Mouse (Mus musculus): ENCODE data around the gene Tifab. TPM values are rescaled to one million over a fixed set of nuclear protein-coding genes. Genes with fewer than 3 reads are reported as not detected.
A peak's percentile ranks its signal among the peaks of the same experiment; 100 is the strongest.

The Tifab gene
- polyA plus RNA-seq (2016; fragmentation: Nextera tagmentation; extraction: Ambion mirVana), result 1.2 and 1.4 TPM in 2 replicates

- DNase-seq (ENCODE audit: low spot score), result no peak
- Histone ChIP-seq H3K4me1 (replicated peaks) (no peaks in the 10 kb centered on the region), H3K9me3 (no peaks in the 10 kb centered on the region), H3K4me3 (no peak within 1 kb of the TSS), H3K27ac (no peak within 1 kb of the TSS), H3K36me3 (no peaks in the 10 kb centered on the region), H3K27me3 (ENCODE audit: insufficient read depth, poor library complexity, severe bottlenecking) (no peaks in the 10 kb centered on the region)
- WGBS, result 90% methylated on average over 16 of the region's 16 CpGs
These were observed at the start of gene Tifab for GRCm38 (mm10) chr13:56178416-56179035. Tifab (minus strand) TSS chr13:56178885.

GRCm38 (mm10) chr13:56226175-56226954, 47.7 kb upstream of the Tifab start:
- 16% methylated on average over 10 of the region's 10 CpGs for WGBS
- Histone ChIP-seq H3K27ac (peak overlapping the region; percentile 62; the same call in 1 of the 2 replicates), H3K27me3 (ENCODE audit: insufficient read depth, poor library complexity, severe bottlenecking) (peaks cover 97% of the 10 kb centered on the region), H3K36me3 (no peaks in the 10 kb centered on the region), H3K9me3 (no peaks in the 10 kb centered on the region), H3K4me1 (replicated peaks) (peaks cover 67% of the 10 kb centered on the region), H3K4me3 (no peak overlapping the region)
- DNase-seq (ENCODE audit: low spot score), result no peak

DNA sequence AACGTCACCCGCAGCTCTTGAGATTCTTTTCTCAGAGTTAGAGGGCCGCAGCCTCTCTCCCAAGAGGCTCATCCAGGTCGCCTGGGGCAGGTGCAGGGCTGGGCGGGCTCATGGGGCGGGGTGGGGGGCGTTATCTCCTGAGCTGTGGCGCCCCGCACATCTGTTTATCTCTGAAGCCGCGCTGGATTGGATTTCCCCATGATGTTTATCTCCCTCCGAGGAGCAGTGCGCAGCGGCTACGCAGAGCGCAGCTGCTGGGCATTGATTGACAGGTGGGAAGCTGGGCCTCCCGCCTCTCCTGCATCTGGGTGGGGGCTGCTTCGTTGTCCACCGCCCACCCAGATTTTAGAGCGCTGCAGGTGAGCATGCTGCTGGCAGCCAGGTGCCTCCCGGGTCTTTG, 44.9 kb upstream of the Tifab start:
- WGBS, result 1% methylated on average over 21 of the region's 21 CpGs
- Histone ChIP-seq H3K4me3 (peak overlapping the region; percentile 29), H3K27ac (peak overlapping the region; percentile 90), H3K36me3 (no peaks in the 10 kb centered on the region), H3K4me1 (replicated peaks) (peaks cover 69% of the 10 kb centered on the region), H3K27me3 (ENCODE audit: insufficient read depth, poor library complexity, severe bottlenecking) (peaks cover 97% of the 10 kb centered on the region), H3K9me3 (no peaks in the 10 kb centered on the region)
- DNase-seq (ENCODE audit: low spot score), result peak; percentile 46

GRCm38 (mm10) chr13:56222849-56223246, 44.2 kb upstream of the Tifab start:
- DNase-seq (ENCODE audit: low spot score), result peak; percentile 34
- Histone ChIP-seq H3K36me3 (no peaks in the 10 kb centered on the region), H3K27ac (peak overlapping the region; percentile 90), H3K27me3 (ENCODE audit: insufficient read depth, poor library complexity, severe bottlenecking) (peaks cover 97% of the 10 kb centered on the region), H3K4me3 (peak overlapping the region; percentile 45), H3K4me1 (replicated peaks) (peaks cover 66% of the 10 kb centered on the region), H3K9me3 (no peaks in the 10 kb centered on the region)
- WGBS, result 5% methylated on average over 4 of the region's 4 CpGs

GRCm38 (mm10) chr13:56221995-56222848, 43.5 kb upstream of the Tifab start:
- H3K36me3 ChIP-seq, result no peaks in the 10 kb centered on the region
- peak overlapping the region; percentile 45 for H3K4me3 ChIP-seq
- peaks cover 67% of the 10 kb centered on the region for H3K4me1 ChIP-seq (replicated peaks)
- peak; percentile 68 for DNase-seq (ENCODE audit: low spot score)
- under 1% methylated on average over 50 of the region's 50 CpGs for WGBS
- peaks cover 97% of the 10 kb centered on the region for H3K27me3 ChIP-seq (ENCODE audit: insufficient read depth, poor library complexity, severe bottlenecking)
- H3K27ac ChIP-seq, result peak overlapping the region; percentile 90
- H3K9me3 ChIP-seq, result no peaks in the 10 kb centered on the region

DNA sequence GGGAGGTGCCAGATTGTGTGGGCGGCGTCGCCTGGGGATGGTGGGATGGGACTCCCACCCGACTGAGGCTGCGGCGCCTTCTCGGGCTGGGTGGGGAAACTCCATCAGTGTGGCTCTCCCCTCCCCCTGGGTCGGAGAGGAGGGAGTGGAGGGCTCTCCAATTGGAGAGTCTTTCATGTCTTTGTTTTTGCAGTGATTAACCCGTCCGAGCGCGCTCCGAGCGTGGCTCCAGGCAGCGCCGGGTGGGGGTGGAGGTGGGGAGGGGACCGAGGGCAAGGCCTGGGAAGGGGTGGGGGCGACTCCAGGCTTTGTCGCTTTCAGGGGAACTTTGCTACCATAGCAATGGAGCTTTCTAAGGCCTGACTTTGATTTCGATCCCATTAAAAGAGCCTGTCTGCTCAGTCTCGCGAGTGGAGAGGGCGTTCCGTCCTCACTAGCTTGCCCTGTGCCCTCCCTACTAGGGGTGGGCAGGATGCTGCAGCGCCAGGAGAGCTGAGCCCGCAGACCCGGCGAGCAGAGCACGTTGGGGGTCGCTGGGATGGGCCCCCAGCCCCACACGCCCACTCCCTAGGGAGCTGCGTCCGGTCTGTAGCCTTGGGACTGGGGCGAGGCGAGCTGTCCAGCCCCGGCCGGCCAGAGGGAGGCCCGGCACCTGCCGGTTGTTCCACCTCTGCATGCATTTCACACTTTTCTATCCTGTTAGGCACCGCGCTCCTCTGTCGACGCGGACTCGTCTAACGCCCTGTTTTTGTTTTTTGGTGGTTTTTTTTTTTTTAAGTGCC, 42.6 kb upstream of the Tifab start:
- no peaks in the 10 kb centered on the region for H3K36me3 ChIP-seq
- H3K4me1 ChIP-seq (replicated peaks), result peaks cover 67% of the 10 kb centered on the region
- H3K27ac ChIP-seq, result peak overlapping the region; percentile 90
- H3K27me3 ChIP-seq (ENCODE audit: insufficient read depth, poor library complexity, severe bottlenecking), result peaks cover 97% of the 10 kb centered on the region
- H3K4me3 ChIP-seq, result peak overlapping the region; percentile 45
- WGBS, result under 1% methylated on average over 46 of the region's 46 CpGs
- H3K9me3 ChIP-seq, result no peaks in the 10 kb centered on the region
- DNase-seq (ENCODE audit: low spot score), result peak; percentile 85

- WGBS, result 72% methylated on average over 9 of the region's 9 CpGs
- no peaks in the 10 kb centered on the region for H3K9me3 ChIP-seq
- H3K4me3 ChIP-seq, result no peak overlapping the region
- H3K4me1 ChIP-seq (replicated peaks), result peaks cover 77% of the 10 kb centered on the region
- H3K27ac ChIP-seq, result no peak overlapping the region
- no peaks in the 10 kb centered on the region for H3K36me3 ChIP-seq
- no peak for DNase-seq (ENCODE audit: low spot score)
- H3K27me3 ChIP-seq (ENCODE audit: insufficient read depth, poor library complexity, severe bottlenecking), result peaks cover 98% of the 10 kb centered on the region
These were observed 40.6 kb upstream of the Tifab start for GRCm38 (mm10) chr13:56219254-56219653.

GRCm38 (mm10) chr13:56216090-56216489, 37.4 kb upstream of the Tifab start:
- 7% methylated on average over 4 of the region's 4 CpGs for WGBS
- Histone ChIP-seq H3K27me3 (ENCODE audit: insufficient read depth, poor library complexity, severe bottlenecking) (peaks cover 100% of the 10 kb centered on the region), H3K9me3 (peaks cover 8% of the 10 kb centered on the region), H3K4me1 (replicated peaks) (peaks cover 50% of the 10 kb centered on the region), H3K27ac (peak overlapping the region; percentile 79), H3K36me3 (0 out of 2 replicates have a peak, but pooled peaks cover under 1% of the 10 kb centered on the region), H3K4me3 (no peak overlapping the region; the same call in 1 of the 2 replicates)
- peak; percentile 48 for DNase-seq (ENCODE audit: low spot score)

DNA sequence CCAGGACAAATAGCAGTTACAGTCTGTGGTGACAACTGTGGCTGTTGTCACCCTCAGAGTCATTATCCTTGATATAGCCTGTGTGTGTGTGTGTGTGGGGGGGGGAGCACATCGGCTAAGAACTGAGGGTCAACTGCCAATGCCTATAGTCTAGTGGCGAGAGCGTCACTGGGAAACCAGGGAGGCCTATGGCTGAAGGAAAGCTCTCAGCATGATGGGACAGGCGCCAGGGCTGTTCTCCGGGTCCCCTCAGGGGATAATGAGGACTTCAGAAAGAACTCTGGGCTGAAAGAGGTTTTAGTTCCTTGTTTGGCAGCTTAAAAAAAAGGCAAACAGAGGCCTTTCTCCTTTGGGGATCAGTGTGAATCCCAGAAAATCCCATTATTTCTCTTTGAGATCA, 35.9 kb upstream of the Tifab start:
- peak overlapping the region; percentile 79 for H3K27ac ChIP-seq

DNA sequence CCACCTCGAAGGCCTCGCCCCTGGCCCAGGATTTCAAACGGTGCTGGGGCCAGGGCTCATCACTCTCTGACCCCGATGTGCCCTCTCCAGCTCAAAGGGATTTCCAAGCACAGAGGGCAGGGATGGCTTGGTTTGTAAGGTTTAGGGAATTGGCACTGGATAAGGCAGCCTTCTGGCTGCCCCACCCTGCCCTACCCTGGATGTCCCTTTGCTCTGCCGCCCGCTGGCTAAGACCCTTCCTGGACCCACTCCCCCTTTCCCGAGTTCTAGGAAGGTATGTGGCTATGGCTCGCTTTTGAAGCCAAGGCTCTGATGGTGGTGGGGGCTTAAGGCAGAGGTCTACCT, 30.4 kb upstream of the Tifab start:
- no peak for DNase-seq (ENCODE audit: low spot score)
- peaks cover 41% of the 10 kb centered on the region for H3K4me1 ChIP-seq (replicated peaks)
- H3K36me3 ChIP-seq, result 0 out of 2 replicates have a peak, but pooled peaks cover 3% of the 10 kb centered on the region
- peaks cover 79% of the 10 kb centered on the region for H3K27me3 ChIP-seq (ENCODE audit: insufficient read depth, poor library complexity, severe bottlenecking)
- 7% methylated on average over 8 of the region's 8 CpGs for WGBS
- peak overlapping the region; percentile 82 for H3K27ac ChIP-seq
- H3K4me3 ChIP-seq, result peak overlapping the region; percentile 39
- peaks cover 16% of the 10 kb centered on the region for H3K9me3 ChIP-seq

More for the DNA sequence above, 35.9 kb upstream of the Tifab start:
- no peak overlapping the region for H3K4me3 ChIP-seq
- 0 out of 2 replicates have a peak, but pooled peaks cover 3% of the 10 kb centered on the region for H3K36me3 ChIP-seq
- peaks cover 49% of the 10 kb centered on the region for H3K4me1 ChIP-seq (replicated peaks)
- H3K27me3 ChIP-seq (ENCODE audit: insufficient read depth, poor library complexity, severe bottlenecking), result peaks cover 100% of the 10 kb centered on the region
- no peak for DNase-seq (ENCODE audit: low spot score)
- peaks cover 16% of the 10 kb centered on the region for H3K9me3 ChIP-seq
- WGBS, result 29% methylated on average over 5 of the region's 5 CpGs

DNA sequence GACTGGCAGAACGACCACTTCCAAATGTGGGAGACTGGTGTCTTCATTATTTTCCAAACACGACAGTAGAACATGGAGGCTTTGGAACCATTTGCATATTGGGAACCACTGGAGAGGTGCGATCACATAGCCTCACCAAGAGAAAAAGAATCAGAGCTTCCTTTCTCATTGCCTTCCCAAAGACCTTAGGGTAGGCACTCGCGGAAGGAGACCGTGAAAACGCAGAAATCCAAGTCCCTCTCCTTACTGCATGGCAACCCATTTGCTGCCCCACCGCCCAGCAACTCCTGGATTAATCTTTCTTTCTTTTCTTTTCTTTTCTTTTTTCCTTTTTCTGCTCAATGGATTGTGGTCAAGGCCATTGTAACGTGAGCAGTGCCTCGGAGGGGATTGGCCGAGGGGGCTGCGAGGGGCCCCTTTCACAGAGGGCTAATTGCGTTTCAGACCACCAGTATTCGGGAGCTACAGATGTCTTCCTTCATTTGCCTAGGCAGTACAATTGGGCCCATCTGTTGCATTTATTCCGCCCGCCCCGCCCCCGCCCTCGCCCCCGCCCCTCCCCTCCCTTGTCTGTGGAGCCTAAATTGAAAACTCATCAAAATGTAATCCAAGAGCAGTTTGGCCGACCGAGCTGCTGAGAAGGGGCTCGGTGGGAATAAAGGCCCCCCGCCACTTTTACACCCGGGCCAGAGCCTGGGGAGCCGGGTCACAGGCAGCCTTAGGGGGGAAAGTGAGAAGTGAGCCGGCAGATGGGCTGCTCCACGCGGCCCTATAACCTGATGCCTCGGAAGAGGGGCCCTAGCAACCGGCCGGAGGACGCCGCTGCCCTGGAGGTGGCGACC, 29.8 kb upstream of the Tifab start:
- Histone ChIP-seq H3K4me1 (replicated peaks) (peaks cover 39% of the 10 kb centered on the region), H3K9me3 (peaks cover 16% of the 10 kb centered on the region), H3K27ac (peak overlapping the region; percentile 82), H3K27me3 (ENCODE audit: insufficient read depth, poor library complexity, severe bottlenecking) (peaks cover 77% of the 10 kb centered on the region), H3K36me3 (0 out of 2 replicates have a peak, but pooled peaks cover 3% of the 10 kb centered on the region), H3K4me3 (peak overlapping the region; percentile 39)
- DNase-seq (ENCODE audit: low spot score), result peak; percentile 83
- WGBS, result 2% methylated on average over 35 of the region's 35 CpGs
